Mouse (Mus musculus) naive thymus-derived CD4-positive, alpha-beta T cell, adult 2 months (primary cell): Measurements from ENCODE around the gene Shisa6.

Experiments used
- DNase-seq: peaks from one replicate; pipeline ENCODE4 v3.0.0-alpha.2; 2011; ENCODE audit warnings: low read depth

The Shisa6 gene

GRCm38 (mm10) chr11:66525371-66526045, at the start of gene Shisa6:
Gene Shisa6 (minus strand): TSS chr11:66525964.
- no peak for DNase-seq

GRCm38 (mm10) chr11:66573888-66574287, 48.1 kb upstream of the Shisa6 start:
- no peak for DNase-seq

- no peak for DNase-seq
These were observed 43.3 kb upstream of the Shisa6 start for GRCm38 (mm10) chr11:66569045-66569444.

- no peak for DNase-seq
These were observed 42.6 kb upstream of the Shisa6 start for GRCm38 (mm10) chr11:66568386-66568791.

GRCm38 (mm10) chr11:66567382-66567781, 41.6 kb upstream of the Shisa6 start:
- DNase-seq = no peak

- DNase-seq = no peak
These were observed 36.5 kb upstream of the Shisa6 start for GRCm38 (mm10) chr11:66562274-66562673.

GRCm38 (mm10) chr11:66537820-66538219, 12.1 kb upstream of the Shisa6 start:
- no peak for DNase-seq

GRCm38 (mm10) chr11:66535866-66536265, 10.1 kb upstream of the Shisa6 start:
- no peak for DNase-seq

GRCm38 (mm10) chr11:66535156-66535555, 9.4 kb upstream of the Shisa6 start:
- no peak for DNase-seq

- no peak for DNase-seq
These were observed 8.5 kb upstream of the Shisa6 start for GRCm38 (mm10) chr11:66534291-66534690.

- no peak for DNase-seq
These were observed 2.4 kb upstream of the Shisa6 start for GRCm38 (mm10) chr11:66528146-66528545.

GRCm38 (mm10) chr11:66527343-66527742, 1.6 kb upstream of the Shisa6 start:
- no peak for DNase-seq

GRCm38 (mm10) chr11:66526981-66527320, 1.2 kb upstream of the Shisa6 start:
- DNase-seq = no peak

- no peak for DNase-seq
These were observed 549 bp upstream of the Shisa6 start for GRCm38 (mm10) chr11:66526046-66526980.

GRCm38 (mm10) chr11:66524251-66524650, 1.5 kb downstream of the Shisa6 start:
- DNase-seq = no peak

GRCm38 (mm10) chr11:66522376-66522775, 3.4 kb downstream of the Shisa6 start:
- no peak for DNase-seq

- DNase-seq = no peak
These were observed 6.4 kb downstream of the Shisa6 start for GRCm38 (mm10) chr11:66519386-66519785.

- DNase-seq = no peak
These were observed 11.4 kb downstream of the Shisa6 start for GRCm38 (mm10) chr11:66514346-66514745.

- DNase-seq = no peak
These were observed 24.8 kb downstream of the Shisa6 start for GRCm38 (mm10) chr11:66500951-66501350.

- DNase-seq = no peak
These were observed 26.8 kb downstream of the Shisa6 start for GRCm38 (mm10) chr11:66498857-66499445.

- no peak for DNase-seq
These were observed 29.5 kb downstream of the Shisa6 start for GRCm38 (mm10) chr11:66496235-66496634.

- no peak for DNase-seq
These were observed 31.4 kb downstream of the Shisa6 start for GRCm38 (mm10) chr11:66494391-66494790.

- DNase-seq = no peak
These were observed 38.0 kb downstream of the Shisa6 start for GRCm38 (mm10) chr11:66487765-66488164.
